Mouse (Mus musculus) G1E (cell line): Measurements from ENCODE around the gene Mcam. TPM values are rescaled to one million over a fixed set of nuclear protein-coding genes. Genes with fewer than 3 reads are reported as not detected.

Source experiments
- ATAC-seq: 2 replicates; pipeline ENCODE4 v1.8.0; 2016; ENCODE audit warnings: mild to moderate bottlenecking; ENCODE audit not compliant: insufficient number of reproducible peaks, poor library complexity, low FRiP score, severe bottlenecking; ENCODE audit errors: extremely low read depth
- DNase-seq: peaks from one replicate; pipeline ENCODE4 v3.0.0; 2012; ENCODE audit warnings: low spot score
- H3K27me3 ChIP-seq: 2 replicates; pipeline ENCODE4 v1.6.1; 2012; ENCODE audit warnings: mild to moderate bottlenecking, low read length, inconsistent platforms; ENCODE audit not compliant: insufficient read depth
- H3K36me3 ChIP-seq: replicated peaks from 2 replicates; pipeline ENCODE3; 2012; ENCODE audit warnings: mild to moderate bottlenecking, inconsistent platforms
- H3K4me1 ChIP-seq: 2 replicates; pipeline ENCODE4 v1.6.1; 2012; ENCODE audit warnings: low read depth, low read length, inconsistent platforms, mixed read lengths; ENCODE audit not compliant: insufficient read depth
- H3K4me3 ChIP-seq: 2 replicates; pipeline ENCODE4 v1.5.1; 2012; ENCODE audit warnings: low read depth, mild to moderate bottlenecking, inconsistent platforms, low read length, moderate library complexity, mixed read lengths
- H3K9me3 ChIP-seq: replicated peaks from 2 replicates; pipeline ENCODE4 v1.6.1; 2012; ENCODE audit warnings: inconsistent platforms
- CTCF ChIP-seq: IDR thresholded peaks from 2 replicates; pipeline ENCODE4 v1.5.1; 2012; ENCODE audit warnings: low read depth, low read length, inconsistent platforms, mixed read lengths
- GATA1 ChIP-seq: IDR thresholded peaks from 2 replicates; pipeline ENCODE4 v1.6.1; 2012; ENCODE audit warnings: borderline replicate concordance, low read length, inconsistent platforms, mixed read lengths
- GATA2 ChIP-seq: IDR thresholded peaks from 2 replicates; pipeline ENCODE4 v1.6.1; 2012; ENCODE audit warnings: low read depth, low read length, inconsistent platforms, borderline replicate concordance
- POLR2AphosphoS5 ChIP-seq: IDR thresholded peaks from 2 replicates; pipeline ENCODE4 v1.6.1; 2012; ENCODE audit warnings: low read depth, low read length, inconsistent platforms; ENCODE audit not compliant: insufficient replicate concordance
- TAL1 ChIP-seq: conservative IDR thresholded peaks from 2 replicates; pipeline ENCODE4 v1.6.1; 2012; ENCODE audit warnings: low read depth, low read length, inconsistent platforms, mixed read lengths
- polyA plus RNA-seq: library from polyadenylated mRNA; stranded (reverse); fragments of >175 nt; gene quantifications from 2 replicates; pipeline ENCODE4 v1.2.3, GENCODE M21; 2012
- total RNA-seq, 2 experiments: library from RNA; stranded (forward) in 1 of 2; stranded (reverse) in 1 of 2; fragments of 200-1000 nt in 1 of 2; fragments of >200 nt in 1 of 2; fragmentation: Nextera tagmentation in 1 of 2; gene quantifications; 2 replicates each; pipeline ENCODE4 v1.2.3; 2014 to 2017

Mcam gene
- not detected in 2 replicates for total RNA-seq (2014; fragmentation: Nextera tagmentation)
- 0.06 and 0.16 TPM in 2 replicates for total RNA-seq (2017)
- not detected in 2 replicates for polyA plus RNA-seq

DNA sequence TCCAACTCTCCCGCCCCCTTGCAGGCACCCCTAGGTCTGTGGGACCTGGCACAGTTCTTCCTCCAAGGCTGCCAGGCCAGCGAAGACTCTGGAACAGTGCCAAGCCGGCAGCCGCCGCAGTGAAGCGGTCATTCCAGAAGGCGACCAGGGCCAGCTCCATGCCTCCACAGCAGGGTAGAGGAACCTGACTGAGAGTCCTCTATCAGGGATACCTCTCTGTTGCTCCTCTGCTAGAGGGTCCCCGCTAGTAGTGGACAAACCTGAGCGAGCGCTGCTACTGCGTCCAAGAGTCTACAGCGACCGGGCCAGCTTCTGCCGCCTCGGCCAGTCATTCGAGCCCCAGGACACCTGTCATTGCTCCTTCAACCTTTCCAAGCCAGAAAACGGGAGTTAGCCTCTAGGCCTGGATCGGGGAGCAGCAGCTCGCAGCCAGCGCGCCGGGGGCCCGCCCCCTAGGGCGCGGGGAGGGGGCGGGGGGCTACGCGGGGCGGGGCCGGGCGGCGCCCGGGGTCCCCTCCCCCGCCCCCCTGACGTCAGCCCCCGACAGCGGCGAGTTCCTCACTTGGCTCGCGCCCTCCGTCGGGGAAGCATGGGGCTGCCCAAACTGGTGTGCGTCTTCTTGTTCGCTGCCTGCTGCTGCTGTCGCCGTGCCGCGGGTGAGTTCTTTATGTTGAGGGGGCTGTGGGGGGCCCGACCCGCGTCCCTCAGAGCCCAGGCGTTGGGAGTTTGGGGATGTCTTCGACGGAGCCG, at the start of gene Mcam:
Gene Mcam (plus strand): TSS at position 369 of the 750 bp plus-strand sequence.
- Histone ChIP-seq H3K36me3 (no peaks in the 10 kb centered on the region), H3K9me3 (no peaks in the 10 kb centered on the region), H3K4me3 (peak within 1 kb of the TSS; percentile 64; the same call in 1 of the 2 replicates), H3K27me3 (peaks cover 82% of the 10 kb centered on the region), H3K4me1 (peaks cover 46% of the 10 kb centered on the region)
- TF ChIP-seq POLR2AphosphoS5 = no peak
- no peak for TF ChIP-seq CTCF
- no peak for TF ChIP-seq GATA2
- TF ChIP-seq TAL1 = no peak
- TF ChIP-seq GATA1 = no peak
- no peak for DNase-seq
- no peak for ATAC-seq

DNA sequence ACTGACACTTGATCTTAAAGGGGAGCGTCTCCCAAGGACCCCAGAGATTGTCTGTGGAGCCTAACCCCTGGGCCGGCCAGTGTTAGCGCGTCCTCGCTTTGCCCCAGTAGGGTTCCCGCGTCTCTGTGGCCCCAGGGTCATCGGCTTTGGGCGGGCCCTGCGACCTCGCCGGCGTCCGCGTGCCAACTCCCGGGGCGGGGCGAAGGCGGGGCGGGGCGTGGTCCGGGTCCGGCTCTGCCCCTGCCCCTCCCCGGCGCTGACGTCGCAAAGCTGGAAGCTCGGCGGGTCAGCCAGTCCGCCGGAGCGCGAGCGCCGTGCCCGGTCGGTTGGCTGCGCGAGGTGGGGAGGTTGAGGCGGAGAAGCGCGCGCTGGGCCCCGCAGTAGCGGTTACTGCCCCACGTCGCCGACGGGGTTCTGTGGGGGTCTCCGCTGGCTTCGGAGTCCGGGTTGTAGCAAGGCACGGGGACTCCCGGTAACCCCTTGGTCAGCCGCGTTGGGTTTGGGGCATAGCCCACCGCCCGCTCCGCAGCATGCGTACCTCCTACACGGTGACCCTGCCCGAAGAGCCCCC, 49.5 kb upstream of the Mcam start:
- DNase-seq (peak; percentile 76), ATAC-seq (peak; percentile 40)
- TF ChIP-seq TAL1 (no peak), CTCF (no peak), GATA2 (no peak)
- Histone ChIP-seq H3K27me3 (peaks cover 31% of the 10 kb centered on the region), H3K36me3 (peaks cover 2% of the 10 kb centered on the region), H3K4me1 (peaks cover 50% of the 10 kb centered on the region), H3K4me3 (peak overlapping the region; percentile 72), H3K9me3 (no peaks in the 10 kb centered on the region)

DNA sequence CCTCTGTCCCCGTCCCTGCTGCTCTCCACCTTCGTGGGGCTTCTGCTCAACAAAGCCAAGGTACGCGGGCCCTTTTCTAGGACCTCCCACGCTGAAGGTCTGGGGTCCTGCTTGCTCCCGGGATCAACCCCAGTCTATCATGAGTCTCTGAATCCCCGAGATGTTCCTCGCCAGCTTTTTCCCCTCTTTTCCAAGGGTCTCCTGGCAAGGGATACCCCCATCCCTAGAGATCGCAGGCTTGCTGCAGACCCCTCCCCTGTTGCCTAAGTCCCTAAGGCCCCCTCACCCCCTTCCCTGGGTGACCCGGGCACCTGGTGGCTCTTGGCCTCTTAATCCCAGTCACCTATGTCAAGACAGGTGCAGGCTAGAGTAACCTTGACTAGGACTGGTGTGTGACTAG, 49.0 kb upstream of the Mcam start:
- Histone ChIP-seq H3K4me1 (peaks cover 51% of the 10 kb centered on the region), H3K27me3 (peaks cover 31% of the 10 kb centered on the region), H3K9me3 (no peaks in the 10 kb centered on the region), H3K36me3 (peaks cover 6% of the 10 kb centered on the region), H3K4me3 (peak overlapping the region; percentile 72)
- ATAC-seq = no peak
- TF ChIP-seq CTCF = no peak
- TF ChIP-seq TAL1 = no peak
- TF ChIP-seq POLR2AphosphoS5 = no peak
- TF ChIP-seq GATA1 = no peak
- no peak for TF ChIP-seq GATA2
- no peak for DNase-seq

DNA sequence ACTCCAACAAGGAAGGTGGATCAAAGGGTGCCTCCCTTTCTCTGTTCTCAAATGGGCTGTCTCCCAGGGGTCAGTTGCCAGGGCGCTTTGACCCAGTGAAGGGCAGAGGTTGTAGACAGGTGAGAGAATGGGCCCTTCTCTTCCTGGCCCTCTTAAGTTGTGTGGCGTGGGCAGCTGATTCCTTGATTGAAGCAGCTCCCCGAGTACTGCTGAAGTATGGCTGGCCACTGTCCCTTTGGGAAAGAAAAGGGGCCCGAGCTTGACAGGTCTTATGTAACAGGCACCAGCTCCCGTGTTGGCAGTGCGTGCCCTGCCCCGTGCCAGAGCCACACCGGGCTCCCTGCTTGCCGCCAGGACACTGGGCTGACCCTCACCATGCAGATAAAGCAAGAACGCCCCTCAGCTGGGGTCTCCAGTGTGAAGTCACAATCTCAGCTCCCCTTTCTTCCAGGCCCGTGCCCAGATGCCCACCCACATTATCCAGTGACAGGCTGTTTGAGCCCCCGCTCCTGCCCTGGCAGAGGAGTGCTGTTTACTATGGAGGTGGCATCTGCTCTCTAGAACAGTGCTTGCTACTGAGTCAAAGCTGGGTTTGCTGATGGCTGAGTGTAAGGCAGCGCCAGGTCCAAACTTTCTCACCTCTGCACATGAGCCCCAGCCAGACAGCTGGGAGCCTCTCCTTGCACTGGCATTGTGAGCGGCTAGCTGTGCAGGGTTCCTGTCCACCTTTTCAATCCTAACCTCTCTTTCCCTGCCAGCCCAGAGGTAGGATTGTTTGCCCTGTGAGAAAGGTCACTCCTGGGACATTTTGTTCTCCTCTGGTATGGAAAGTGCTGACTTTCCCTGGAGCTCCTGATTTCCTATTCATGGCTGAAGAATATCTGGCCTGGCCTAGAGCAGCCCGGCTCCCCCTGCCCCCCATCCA, 48.3 kb upstream of the Mcam start:
- no peaks in the 10 kb centered on the region for H3K9me3 ChIP-seq
- H3K4me1 ChIP-seq = peaks cover 48% of the 10 kb centered on the region
- no peak for TF ChIP-seq TAL1
- TF ChIP-seq POLR2AphosphoS5 = no peak
- no peak for TF ChIP-seq GATA1
- TF ChIP-seq CTCF = no peak
- no peak for TF ChIP-seq GATA2
- no peak overlapping the region for H3K4me3 ChIP-seq
- peaks cover 9% of the 10 kb centered on the region for H3K36me3 ChIP-seq
- ATAC-seq (no peak), DNase-seq (no peak)
- H3K27me3 ChIP-seq = peaks cover 28% of the 10 kb centered on the region

DNA sequence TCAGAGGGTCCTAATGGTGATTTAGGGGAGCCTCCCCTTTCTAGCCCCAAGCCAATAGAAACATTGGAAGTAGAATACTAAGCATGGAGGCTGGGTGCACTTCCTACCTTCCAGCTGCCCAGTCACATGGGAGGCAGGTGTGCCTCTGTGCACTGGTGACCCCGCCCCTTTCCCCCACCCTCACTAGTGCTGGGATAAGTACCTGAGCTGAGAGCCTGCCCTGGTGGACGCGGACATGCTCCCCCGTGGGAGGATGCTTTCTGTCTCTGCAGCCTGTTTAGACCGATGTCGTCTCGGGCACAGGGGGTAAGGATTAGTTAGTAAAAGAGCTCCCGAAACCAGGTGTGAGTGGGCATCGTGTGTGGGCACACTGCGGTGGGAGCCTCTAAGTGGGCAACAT, 47.3 kb upstream of the Mcam start:
- Histone ChIP-seq H3K9me3 (no peaks in the 10 kb centered on the region), H3K4me1 (peaks cover 46% of the 10 kb centered on the region), H3K36me3 (peaks cover 17% of the 10 kb centered on the region), H3K27me3 (peaks cover 27% of the 10 kb centered on the region), H3K4me3 (no peak overlapping the region)
- DNase-seq (no peak), ATAC-seq (no peak)
- TF ChIP-seq POLR2AphosphoS5 (no peak), CTCF (no peak), GATA1 (no peak), TAL1 (no peak), GATA2 (no peak)
